Mouse (Mus musculus) forebrain, embryonic 10.5 days (tissue): ENCODE results near the gene Ccdc34. TPM values are rescaled to one million over a fixed set of nuclear protein-coding genes. Genes with fewer than 3 reads are reported as not detected.
"Not testable (repeated sequence)": the region's sequence is repeated elsewhere in the genome, so short reads cannot be mapped to it uniquely, and the experiment has no call there.

Experiments used
- DNase-seq: peaks from one replicate; pipeline ENCODE4 v3.0.0-alpha.2; 2017; ENCODE audit warnings: low spot score; ENCODE audit errors: extremely low spot score
- H3K27ac ChIP-seq: fragments of 300-500 bp; sonication (generic); 2 replicates; pipeline ENCODE4 v1.5.1; 2016; ENCODE audit warnings: mild to moderate bottlenecking
- H3K27me3 ChIP-seq: fragments of 300-500 bp; sonication (generic); 2 replicates; pipeline ENCODE4 v1.6.1; 2016; ENCODE audit warnings: mild to moderate bottlenecking; ENCODE audit not compliant: poor library complexity, severe bottlenecking
- H3K36me3 ChIP-seq: fragments of 300-500 bp; sonication (generic); replicated peaks from 2 replicates; pipeline ENCODE4 v1.6.1; 2016; ENCODE audit warnings: mild to moderate bottlenecking, moderate library complexity
- H3K4me1 ChIP-seq: fragments of 300-500 bp; sonication (generic); 2 replicates; pipeline ENCODE4 v1.6.1; 2016
- H3K4me3 ChIP-seq: fragments of 300-500 bp; sonication (generic); 2 replicates; pipeline ENCODE4 v1.5.1; 2016; ENCODE audit warnings: mild to moderate bottlenecking, moderate library complexity
- H3K9me3 ChIP-seq: fragments of 300-500 bp; sonication (generic); 2 replicates; pipeline ENCODE4 v1.6.1; 2016; ENCODE audit warnings: mild to moderate bottlenecking, moderate library complexity
- WGBS: fragments of 180-500 bp; shearing (Covaris S2); methylation state at CpG from one replicate; pipeline ENCODE4 v1.1.7; 2016; 5-methylcytosine and 5-hydroxymethylcytosine counted together
- polyA plus RNA-seq: library from polyadenylated mRNA; unstranded; fragments of >200 nt; fragmentation: Nextera tagmentation; extraction: Ambion mirVana; gene quantifications from 2 replicates; pipeline ENCODE4 v1.2.1, GENCODE M21; 2016

Ccdc34 gene
- polyA plus RNA-seq, 1 experiment from 2014 or later, result 58.9 TPM

DNA sequence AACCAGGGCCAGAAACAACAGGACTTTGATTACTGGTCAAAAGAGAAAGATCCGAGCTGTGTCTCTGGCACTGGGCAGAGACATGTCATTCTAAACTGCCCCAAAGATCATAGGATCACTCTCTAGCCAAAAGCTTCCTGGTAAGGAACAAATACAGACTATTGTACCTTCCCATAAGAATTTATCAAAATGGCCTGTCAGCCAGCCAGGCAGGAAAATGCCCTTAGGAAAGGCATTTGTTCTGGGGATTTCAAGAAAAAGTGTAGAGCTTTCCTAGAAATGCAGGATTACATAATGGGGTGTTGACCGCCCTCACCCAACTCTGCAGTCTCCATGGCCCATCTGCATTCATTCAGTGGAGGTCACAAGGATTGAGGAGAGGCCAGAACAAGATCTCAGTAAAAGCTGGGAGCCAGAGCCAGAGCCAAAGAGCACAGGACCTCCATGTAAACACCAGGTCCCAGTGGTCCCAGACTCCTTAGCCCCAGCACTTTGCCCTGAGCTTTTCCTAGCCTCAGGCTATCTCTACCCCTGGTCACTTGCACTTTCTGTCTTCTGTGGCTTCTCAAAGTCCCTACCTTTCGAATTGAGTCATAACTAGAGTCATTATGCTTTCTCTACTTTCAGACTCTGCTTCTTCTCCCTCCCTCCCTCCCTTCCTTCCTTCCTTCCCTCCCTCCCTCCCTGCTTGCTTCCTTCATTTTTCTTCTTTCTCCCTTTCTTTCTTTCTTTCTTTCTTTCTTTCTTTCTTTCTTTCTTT is 115.9 kb downstream of the Ccdc34 start:
- DNase-seq, result no peak
- Histone ChIP-seq H3K27me3 (no peaks in the 10 kb centered on the region), H3K4me1 (peaks cover 7% of the 10 kb centered on the region; the same call in 1 of the 2 replicates), H3K4me3 (no peak overlapping the region), H3K36me3 (no peaks in the 10 kb centered on the region), H3K27ac (no peak overlapping the region), H3K9me3 (no peaks in the 10 kb centered on the region)
- WGBS, result 77% methylated on average over 3 of the region's 3 CpGs

GRCm38 (mm10) chr2:110134765-110135594 is 117.4 kb downstream of the Ccdc34 start:
- Histone ChIP-seq H3K9me3 (no peaks in the 10 kb centered on the region), H3K36me3 (no peaks in the 10 kb centered on the region), H3K4me1 (peaks cover 7% of the 10 kb centered on the region; the same call in 1 of the 2 replicates), H3K4me3 (no peak overlapping the region), H3K27ac (no peak overlapping the region), H3K27me3 (no peaks in the 10 kb centered on the region)
- DNase-seq, result no peak
- 30% methylated on average over 2 of the region's 2 CpGs for WGBS

DNA sequence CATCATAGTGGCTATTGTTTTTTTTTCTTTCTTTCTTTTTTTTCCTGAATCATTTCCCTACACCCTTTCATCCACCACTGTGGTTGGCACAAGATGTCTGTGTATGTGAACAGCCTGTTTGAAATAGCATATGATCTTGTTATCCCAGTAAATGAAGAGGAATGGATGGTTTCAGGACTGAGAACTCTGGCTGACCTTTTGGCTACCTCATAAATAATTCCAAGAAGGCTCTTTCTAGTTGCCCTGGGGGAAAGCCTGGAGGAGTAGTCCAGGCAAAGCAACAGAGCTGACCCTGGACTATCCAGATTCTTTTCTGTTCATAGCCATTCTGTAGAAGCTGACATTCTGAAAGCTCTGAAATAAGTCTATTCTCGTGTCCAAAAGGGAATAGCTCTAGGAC is 119.7 kb downstream of the Ccdc34 start:
- Histone ChIP-seq H3K4me1 (peaks cover 7% of the 10 kb centered on the region; the same call in 1 of the 2 replicates), H3K9me3 (no peaks in the 10 kb centered on the region), H3K27ac (no peak overlapping the region), H3K27me3 (no peaks in the 10 kb centered on the region), H3K36me3 (no peaks in the 10 kb centered on the region), H3K4me3 (no peak overlapping the region)
- 82% methylated on average over 1 of the region's 1 CpGs for WGBS
- DNase-seq, result no peak

- H3K27me3 ChIP-seq, result no peaks in the 10 kb centered on the region
- H3K27ac ChIP-seq, result no peak overlapping the region
- H3K36me3 ChIP-seq, result no peaks in the 10 kb centered on the region
- no peaks in the 10 kb centered on the region for H3K9me3 ChIP-seq
- peaks cover 7% of the 10 kb centered on the region; the same call in 1 of the 2 replicates for H3K4me1 ChIP-seq
- no peak for DNase-seq
- H3K4me3 ChIP-seq, result no peak overlapping the region
- 92% methylated on average over 1 of the region's 1 CpGs for WGBS
Measured at GRCm38 (mm10) chr2:110138096-110138495, 120.5 kb downstream of the Ccdc34 start.

DNA sequence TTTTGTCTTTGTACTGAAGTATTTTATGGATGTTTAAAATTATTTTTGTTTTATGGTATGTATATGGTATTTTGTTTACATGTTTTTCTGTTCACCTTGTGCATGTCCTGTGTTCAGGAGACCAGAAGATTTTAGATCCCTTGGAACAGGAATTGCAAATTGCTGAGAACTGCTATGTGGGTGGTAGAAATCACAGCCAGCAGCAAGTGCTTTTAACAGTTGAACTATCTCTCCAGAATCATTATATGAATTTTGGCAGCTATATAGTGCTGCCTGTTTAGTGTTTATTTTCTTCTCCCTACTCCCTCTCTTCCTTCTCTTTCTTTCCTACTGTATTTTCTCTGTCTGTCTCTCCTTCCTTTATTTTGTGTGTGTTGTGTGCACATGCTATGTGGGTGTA is 130.4 kb downstream of the Ccdc34 start:
- H3K27ac ChIP-seq, result not testable (repeated sequence)

GRCm38 (mm10) chr2:110149246-110149645 is 131.6 kb downstream of the Ccdc34 start:
- H3K27me3 ChIP-seq, result no peaks in the 10 kb centered on the region
- no peaks in the 10 kb centered on the region for H3K9me3 ChIP-seq
- DNase-seq, result no peak
- peaks cover 5% of the 10 kb centered on the region; the same call in 1 of the 2 replicates for H3K4me1 ChIP-seq
- no peak overlapping the region for H3K27ac ChIP-seq
- no peaks in the 10 kb centered on the region for H3K36me3 ChIP-seq
- no peak overlapping the region for H3K4me3 ChIP-seq

More for the DNA sequence above, 130.4 kb downstream of the Ccdc34 start:
- DNase-seq, H3K4me3 ChIP-seq, H3K27me3 ChIP-seq, H3K4me1 ChIP-seq, H3K9me3 ChIP-seq, H3K36me3 ChIP-seq: not testable (repeated sequence)

GRCm38 (mm10) chr2:110156321-110156720 is 138.7 kb downstream of the Ccdc34 start:
- H3K27me3 ChIP-seq, result no peaks in the 10 kb centered on the region
- H3K4me1 ChIP-seq, result no peaks in the 10 kb centered on the region
- no peak overlapping the region for H3K27ac ChIP-seq
- H3K4me3 ChIP-seq, result no peak overlapping the region
- WGBS, result 93% methylated on average over 2 of the region's 2 CpGs
- DNase-seq, result no peak
- H3K36me3 ChIP-seq, result no peaks in the 10 kb centered on the region
- H3K9me3 ChIP-seq, result peaks cover 10% of the 10 kb centered on the region; the same call in 1 of the 2 replicates

DNA sequence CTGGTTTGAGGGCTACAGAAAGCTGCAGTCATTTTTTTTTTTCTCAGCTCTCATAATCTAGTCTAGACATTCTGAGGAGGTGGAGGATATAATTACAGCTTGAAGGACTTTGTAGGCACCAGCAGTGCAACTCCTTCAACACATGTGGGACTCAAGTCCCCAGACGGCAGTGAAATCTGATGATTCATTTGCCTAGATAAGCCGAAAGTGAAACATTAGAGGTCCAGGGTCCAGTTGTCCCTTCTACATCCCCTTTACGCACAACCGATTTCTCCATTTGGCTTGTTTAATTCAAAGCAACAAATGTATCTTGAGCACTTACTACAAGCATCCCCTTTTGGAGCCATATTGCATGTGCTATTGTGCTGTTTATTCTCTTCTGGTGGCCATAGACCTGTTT is 147.4 kb downstream of the Ccdc34 start:
- H3K36me3 ChIP-seq, result no peaks in the 10 kb centered on the region
- DNase-seq, result no peak
- no peak overlapping the region for H3K4me3 ChIP-seq
- H3K27me3 ChIP-seq, result no peaks in the 10 kb centered on the region
- no peak overlapping the region for H3K27ac ChIP-seq
- 95% methylated on average over 4 of the region's 4 CpGs for WGBS
- H3K4me1 ChIP-seq, result no peaks in the 10 kb centered on the region
- no peaks in the 10 kb centered on the region for H3K9me3 ChIP-seq

DNA sequence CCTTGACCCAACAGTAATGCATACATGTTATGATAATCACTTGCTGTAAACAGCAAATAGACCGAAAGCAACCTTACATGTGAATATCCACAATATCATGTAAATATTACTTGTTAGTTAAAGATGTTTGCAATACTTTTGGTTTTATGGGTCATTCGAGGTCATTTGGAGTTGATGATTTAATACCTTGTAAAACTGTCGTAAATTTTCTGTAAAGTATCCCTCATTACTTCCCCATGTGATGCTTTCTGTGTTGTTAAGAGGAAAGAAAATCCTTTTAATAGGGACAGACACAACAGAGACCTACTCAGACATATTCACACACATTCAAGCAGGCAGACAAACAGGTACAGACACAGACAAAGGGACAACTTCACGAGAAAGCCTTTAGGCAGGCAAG is 150.1 kb downstream of the Ccdc34 start:
- H3K36me3 ChIP-seq, result no peaks in the 10 kb centered on the region
- H3K4me3 ChIP-seq, result no peak overlapping the region
- H3K27me3 ChIP-seq, result no peaks in the 10 kb centered on the region
- H3K9me3 ChIP-seq, result no peaks in the 10 kb centered on the region
- no peaks in the 10 kb centered on the region for H3K4me1 ChIP-seq
- H3K27ac ChIP-seq, result no peak overlapping the region
- no peak for DNase-seq
- 87% methylated on average over 4 of the region's 4 CpGs for WGBS

DNA sequence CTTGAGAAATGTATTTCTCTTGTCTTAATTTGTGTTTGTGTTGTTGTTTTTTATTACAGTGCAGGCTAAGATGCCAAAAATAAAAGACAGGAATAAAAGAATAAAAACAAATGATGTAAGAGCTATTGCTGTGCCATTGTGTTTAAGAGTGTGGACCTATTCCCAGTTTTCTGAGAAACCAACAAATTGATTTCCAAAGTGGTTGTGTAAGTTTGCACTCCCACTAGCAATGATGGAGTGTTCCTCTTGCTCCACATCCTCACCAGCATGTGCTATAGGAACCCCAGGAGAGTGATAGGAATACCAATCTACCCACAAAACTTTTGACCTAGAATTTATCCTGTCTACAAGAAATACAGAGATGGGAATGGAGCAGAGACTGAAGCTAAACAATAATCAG is 150.7 kb downstream of the Ccdc34 start:
- DNase-seq, result no peak
- H3K9me3 ChIP-seq, result no peaks in the 10 kb centered on the region
- no peaks in the 10 kb centered on the region for H3K36me3 ChIP-seq
- no peaks in the 10 kb centered on the region for H3K27me3 ChIP-seq
- no peak overlapping the region for H3K27ac ChIP-seq
- H3K4me3 ChIP-seq, result no peak overlapping the region
- H3K4me1 ChIP-seq, result no peaks in the 10 kb centered on the region

DNA sequence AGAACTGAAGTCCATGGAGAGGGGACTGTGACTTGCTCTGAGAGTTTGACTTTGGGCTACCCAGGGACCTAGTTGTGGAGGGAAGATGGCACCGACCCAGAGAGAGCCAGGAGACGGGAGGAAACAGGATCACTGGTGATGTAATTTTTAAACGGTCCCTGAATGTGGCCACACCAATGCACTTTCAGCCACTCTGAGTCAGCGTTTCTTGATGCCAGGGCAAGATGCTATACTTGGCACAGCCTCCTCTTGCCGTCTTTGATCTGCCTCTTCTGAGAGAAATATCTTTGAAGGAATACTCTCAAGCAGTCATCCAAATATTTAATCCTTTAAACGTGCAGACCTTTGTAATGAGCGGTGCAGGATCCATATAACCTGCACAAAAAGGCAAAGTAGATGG is 154.8 kb downstream of the Ccdc34 start:
- DNase-seq, result no peak
- Histone ChIP-seq H3K36me3 (no peaks in the 10 kb centered on the region), H3K27ac (no peak overlapping the region), H3K27me3 (no peaks in the 10 kb centered on the region), H3K9me3 (no peaks in the 10 kb centered on the region), H3K4me1 (peaks cover 21% of the 10 kb centered on the region), H3K4me3 (no peak overlapping the region)
- 83% methylated on average over 7 of the region's 7 CpGs for WGBS

DNA sequence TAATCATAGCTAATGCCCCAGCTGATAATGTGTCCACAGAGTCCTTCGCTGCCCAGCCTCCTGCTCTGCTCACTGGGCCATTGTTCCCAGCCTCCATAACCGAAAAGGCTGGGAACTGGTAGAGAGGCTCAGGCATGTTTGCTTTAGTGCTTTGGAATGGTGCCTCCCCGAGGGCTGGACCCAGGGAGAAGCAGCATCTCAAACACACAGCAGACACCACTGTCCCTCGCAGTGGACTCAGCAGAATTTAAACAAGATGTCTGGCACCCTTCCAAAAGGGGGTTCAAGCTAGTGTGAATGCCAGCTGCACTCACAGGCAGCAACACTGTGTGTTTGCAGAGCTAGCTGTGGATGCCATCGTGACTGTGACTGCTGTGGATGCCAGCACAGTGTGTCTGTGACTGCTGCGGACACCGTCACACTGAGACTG is 156.2 kb downstream of the Ccdc34 start:
- Histone ChIP-seq H3K27me3 (no peaks in the 10 kb centered on the region), H3K4me1 (peaks cover 27% of the 10 kb centered on the region), H3K4me3 (no peak overlapping the region), H3K27ac (peak overlapping the region; percentile 53; the same call in 1 of the 2 replicates), H3K36me3 (no peaks in the 10 kb centered on the region), H3K9me3 (no peaks in the 10 kb centered on the region)
- 66% methylated on average over 7 of the region's 7 CpGs for WGBS
- no peak for DNase-seq

- DNase-seq, result no peak
- no peaks in the 10 kb centered on the region for H3K27me3 ChIP-seq
- 56% methylated on average over 2 of the region's 2 CpGs for WGBS
- H3K9me3 ChIP-seq, result no peaks in the 10 kb centered on the region
- peaks cover 43% of the 10 kb centered on the region for H3K4me1 ChIP-seq
- H3K27ac ChIP-seq, result peak overlapping the region; percentile 74
- H3K36me3 ChIP-seq, result no peaks in the 10 kb centered on the region
- no peak overlapping the region for H3K4me3 ChIP-seq
Measured at GRCm38 (mm10) chr2:110176761-110177400, 159.3 kb downstream of the Ccdc34 start.
